Mouse (Mus musculus) thymus, adult 18-20 months (tissue): ENCODE data around the gene Mapkapk3.
A peak's percentile ranks its signal among the peaks of the same experiment; 100 is the strongest.
"Not testable (repeated sequence)": the region's sequence is repeated elsewhere in the genome, so short reads cannot be mapped to it uniquely, and the experiment has no call there.

Experiments used
- DNase-seq, 2 experiments: peaks; one replicate each; pipeline ENCODE4 v3.0.0; 2022; ENCODE audit warnings: mixed read lengths in 2 of 2

Gene Mapkapk3

GRCm38 (mm10) chr9:107307099-107307872 lies 17.6 kb upstream of the Mapkapk3 start:
- DNase-seq, result no peak

GRCm38 (mm10) chr9:107306673-107307072 lies 17.0 kb upstream of the Mapkapk3 start:
- DNase-seq, result not testable (repeated sequence)

GRCm38 (mm10) chr9:107305601-107306542 lies 16.2 kb upstream of the Mapkapk3 start:
- DNase-seq, result no peak

- no peak for DNase-seq
These were observed 15.3 kb upstream of the Mapkapk3 start for GRCm38 (mm10) chr9:107305012-107305411.

GRCm38 (mm10) chr9:107304383-107304782 lies 14.7 kb upstream of the Mapkapk3 start:
- DNase-seq, result no peak

GRCm38 (mm10) chr9:107303900-107304299 lies 14.2 kb upstream of the Mapkapk3 start:
- DNase-seq, result no peak

- no peak for DNase-seq
These were observed 13.6 kb upstream of the Mapkapk3 start for GRCm38 (mm10) chr9:107303121-107303820.

GRCm38 (mm10) chr9:107302592-107302991 lies 12.9 kb upstream of the Mapkapk3 start:
- DNase-seq, result no peak

GRCm38 (mm10) chr9:107301554-107302331 lies 12.1 kb upstream of the Mapkapk3 start:
- no peak for DNase-seq

GRCm38 (mm10) chr9:107300224-107300973 lies 10.7 kb upstream of the Mapkapk3 start:
- no peak for DNase-seq

GRCm38 (mm10) chr9:107299783-107300182 lies 10.1 kb upstream of the Mapkapk3 start:
- DNase-seq, result no peak

GRCm38 (mm10) chr9:107298876-107299275 lies 9.2 kb upstream of the Mapkapk3 start:
- DNase-seq, result no peak

GRCm38 (mm10) chr9:107298059-107298780 lies 8.5 kb upstream of the Mapkapk3 start:
- no peak for DNase-seq

- no peak for DNase-seq
These were observed 8.0 kb upstream of the Mapkapk3 start for GRCm38 (mm10) chr9:107297658-107298057.

- no peak for DNase-seq
These were observed 7.4 kb upstream of the Mapkapk3 start for GRCm38 (mm10) chr9:107297059-107297458.

GRCm38 (mm10) chr9:107296501-107296965 lies 6.9 kb upstream of the Mapkapk3 start:
- DNase-seq, result peak; percentile 69 to 86

- no peak for DNase-seq
These were observed 6.4 kb upstream of the Mapkapk3 start for GRCm38 (mm10) chr9:107296041-107296440.

- DNase-seq, result no peak
These were observed 6.2 kb upstream of the Mapkapk3 start, which contains the start of gene Cish for GRCm38 (mm10) chr9:107296016-107296040. Cish (plus strand) TSS chr9:107296026.

GRCm38 (mm10) chr9:107295616-107296015 lies 5.9 kb upstream of the Mapkapk3 start:
- DNase-seq, result peak in 1 of 2 experiments; percentile 31

- peak; percentile 46 to 58 for DNase-seq
These were observed 4.6 kb upstream of the Mapkapk3 start for GRCm38 (mm10) chr9:107294249-107294648.

GRCm38 (mm10) chr9:107290897-107291296 lies 1.2 kb upstream of the Mapkapk3 start:
- peak; percentile 50 to 54 for DNase-seq
